Mouse (Mus musculus): ENCODE data around the gene Ptbp3. TPM values are rescaled to one million over a fixed set of nuclear protein-coding genes. Genes with fewer than 3 reads are reported as not detected.

Ptbp3 gene
- polyA plus RNA-seq, 1 experiment: 159 TPM

DNA sequence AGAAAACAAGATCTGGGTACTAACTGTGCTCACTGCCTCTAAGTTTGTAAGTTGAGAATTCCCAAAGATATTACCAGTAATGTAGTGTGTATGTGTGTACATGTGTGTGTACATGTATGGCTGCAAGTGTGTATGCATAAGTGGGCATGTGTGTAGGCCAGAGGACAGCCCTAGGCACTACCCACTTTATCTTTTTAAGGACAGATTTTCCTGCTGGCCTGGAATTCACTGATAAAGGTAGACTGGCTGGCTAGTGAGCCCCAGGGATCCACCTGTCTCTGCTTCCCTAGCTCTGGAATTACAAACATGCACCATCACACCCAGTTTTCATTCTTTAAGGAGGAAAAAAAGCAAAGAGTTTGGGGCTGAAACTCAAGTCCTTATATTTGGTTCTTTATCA, 6.0 kb upstream of the Ptbp3 start:
- peaks cover 15% of the 10 kb centered on the region for H3K4me1 ChIP-seq (ENCODE audit: control insufficient read depth, insufficient read depth, low read length)
- H3K27ac ChIP-seq (ENCODE audit: insufficient read depth, low read depth, low read length): no peak overlapping the region
- TF ChIP-seq POLR2A (IDR thresholded peaks at IDR 0.05; ENCODE audit: borderline replicate concordance, low read depth, low read length) (no peak), CTCF (IDR thresholded peaks at IDR 0.05; ENCODE audit: low read depth, low read length) (no peak)
- H3K4me3 ChIP-seq (ENCODE audit: insufficient read depth, low read length): no peak overlapping the region

DNA sequence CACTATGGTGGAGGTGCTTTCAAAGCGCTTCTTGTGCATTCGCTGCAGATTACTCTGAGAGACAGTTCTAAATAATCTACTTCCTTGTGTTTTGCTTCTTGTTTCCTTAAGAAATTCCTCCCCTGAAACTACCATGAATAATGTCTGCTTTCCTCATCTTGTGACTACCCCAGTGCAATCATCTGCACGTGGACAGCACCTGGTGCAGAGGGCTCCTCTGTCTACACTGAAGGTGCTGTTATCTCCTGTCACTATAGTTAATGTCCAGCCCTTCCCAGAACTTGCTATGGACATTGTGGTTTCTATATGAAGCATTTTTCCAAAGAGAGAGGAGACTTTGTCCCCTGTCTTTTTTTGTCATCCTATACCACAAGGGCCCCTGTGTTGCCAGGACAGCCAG, 4.4 kb upstream of the Ptbp3 start:
- peaks cover 14% of the 10 kb centered on the region for H3K4me1 ChIP-seq (ENCODE audit: control insufficient read depth, insufficient read depth, low read length)
- H3K27ac ChIP-seq (ENCODE audit: insufficient read depth, low read depth, low read length): peak overlapping the region; percentile 19
- TF ChIP-seq CTCF (IDR thresholded peaks at IDR 0.05; ENCODE audit: low read depth, low read length): no peak
- H3K4me3 ChIP-seq (ENCODE audit: insufficient read depth, low read length): no peak overlapping the region

GRCm38 (mm10) chr4:59552835-59553234, 3.7 kb upstream of the Ptbp3 start:
- Histone ChIP-seq H3K4me3 (ENCODE audit: insufficient read depth, low read length) (no peak overlapping the region), H3K27ac (ENCODE audit: insufficient read depth, low read depth, low read length) (no peak overlapping the region), H3K4me1 (ENCODE audit: control insufficient read depth, insufficient read depth, low read length) (peaks cover 14% of the 10 kb centered on the region)
- no peak for TF ChIP-seq CTCF (IDR thresholded peaks at IDR 0.05; ENCODE audit: low read depth, low read length)
- TF ChIP-seq POLR2A (IDR thresholded peaks at IDR 0.05; ENCODE audit: borderline replicate concordance, low read depth, low read length): no peak

GRCm38 (mm10) chr4:59551901-59552300, 2.7 kb upstream of the Ptbp3 start:
- no peak overlapping the region for H3K27ac ChIP-seq (ENCODE audit: insufficient read depth, low read depth, low read length)
- H3K4me1 ChIP-seq (ENCODE audit: control insufficient read depth, insufficient read depth, low read length): peaks cover 14% of the 10 kb centered on the region
- no peak for TF ChIP-seq CTCF (IDR thresholded peaks at IDR 0.05; ENCODE audit: low read depth, low read length)
- TF ChIP-seq POLR2A (IDR thresholded peaks at IDR 0.05; ENCODE audit: borderline replicate concordance, low read depth, low read length): no peak
- no peak overlapping the region for H3K4me3 ChIP-seq (ENCODE audit: insufficient read depth, low read length)

DNA sequence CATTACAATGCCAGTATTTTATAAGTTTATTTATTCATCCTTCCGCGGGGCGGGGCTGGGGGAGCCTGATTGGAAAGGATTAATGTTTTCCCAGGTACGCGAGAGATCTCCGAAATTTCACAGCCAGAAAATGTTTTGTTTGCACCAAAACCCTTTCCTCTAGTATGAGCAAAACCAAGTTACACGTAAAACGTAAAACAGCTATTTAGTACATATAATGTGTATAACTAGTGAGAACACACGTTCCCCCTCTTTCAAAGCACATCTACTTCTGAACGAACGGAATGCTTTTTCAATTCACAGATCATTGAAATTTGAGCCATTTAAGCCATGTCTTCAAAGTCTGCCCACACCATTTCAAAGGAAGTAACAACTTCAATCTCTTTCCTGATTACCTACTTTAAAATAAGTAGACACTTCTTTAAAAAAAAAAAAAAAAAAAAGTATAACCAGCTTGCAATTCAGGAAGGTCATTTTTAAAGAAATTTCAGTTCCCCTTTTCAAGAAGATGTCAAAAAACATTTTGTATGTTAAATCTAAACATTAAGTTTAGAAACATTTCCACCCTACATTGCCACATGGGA, 905 bp upstream of the Ptbp3 start:
- H3K27ac ChIP-seq (ENCODE audit: insufficient read depth, low read depth, low read length): peak overlapping the region; percentile 97
- no peak for TF ChIP-seq POLR2A (IDR thresholded peaks at IDR 0.05; ENCODE audit: borderline replicate concordance, low read depth, low read length)
- TF ChIP-seq CTCF (IDR thresholded peaks at IDR 0.05; ENCODE audit: low read depth, low read length): no peak
- peak overlapping the region; percentile 84 for H3K4me3 ChIP-seq (ENCODE audit: insufficient read depth, low read length)
- H3K4me1 ChIP-seq (ENCODE audit: control insufficient read depth, insufficient read depth, low read length): peaks cover 15% of the 10 kb centered on the region

DNA sequence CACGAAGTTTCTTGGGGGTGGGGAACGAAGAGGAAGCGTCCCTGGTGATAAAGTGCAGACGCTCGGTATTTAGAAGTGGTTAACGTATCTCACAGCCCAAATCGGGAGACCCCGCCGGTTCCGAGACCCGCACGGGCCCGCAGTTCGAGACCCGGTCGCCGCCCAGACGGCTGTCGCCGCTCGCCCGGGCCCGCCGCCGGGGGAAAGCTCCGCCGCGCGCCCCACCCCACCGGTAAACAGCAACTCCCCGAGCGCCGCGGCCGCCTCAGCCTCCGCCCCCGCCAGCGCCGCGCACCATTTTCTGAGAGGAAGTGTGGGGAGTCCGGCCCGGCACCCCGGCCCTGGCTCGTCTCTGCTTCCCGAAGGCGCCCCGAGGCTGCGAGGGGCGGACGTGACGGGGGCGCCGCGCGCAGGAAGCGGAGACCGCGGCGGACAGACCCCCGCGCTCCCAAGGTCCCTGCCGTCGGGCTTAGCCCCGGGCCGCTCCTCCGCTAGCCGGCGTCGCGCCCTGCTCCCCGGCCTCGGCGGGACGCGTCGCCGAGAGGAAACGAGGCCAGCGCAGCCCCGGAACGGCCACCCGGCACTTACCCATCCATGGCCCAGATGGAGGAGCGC, 497 bp downstream of the Ptbp3 start:
- H3K4me1 ChIP-seq (ENCODE audit: control insufficient read depth, insufficient read depth, low read length): peaks cover 14% of the 10 kb centered on the region

GRCm38 (mm10) chr4:59548011-59548559, 1.1 kb downstream of the Ptbp3 start:
- no peak for TF ChIP-seq CTCF (IDR thresholded peaks at IDR 0.05; ENCODE audit: low read depth, low read length)
- no peak for TF ChIP-seq POLR2A (IDR thresholded peaks at IDR 0.05; ENCODE audit: borderline replicate concordance, low read depth, low read length)
- Histone ChIP-seq H3K4me3 (ENCODE audit: insufficient read depth, low read length) (peak overlapping the region; percentile 95), H3K27ac (ENCODE audit: insufficient read depth, low read depth, low read length) (peak overlapping the region; percentile 95), H3K4me1 (ENCODE audit: control insufficient read depth, insufficient read depth, low read length) (peaks cover 14% of the 10 kb centered on the region)

More for the DNA sequence above, 497 bp downstream of the Ptbp3 start:
- TF ChIP-seq CTCF (IDR thresholded peaks at IDR 0.05; ENCODE audit: low read depth, low read length) (no peak), POLR2A (IDR thresholded peaks at IDR 0.05; ENCODE audit: borderline replicate concordance, low read depth, low read length) (no peak)
- Histone ChIP-seq H3K4me3 (ENCODE audit: insufficient read depth, low read length) (peak overlapping the region; percentile 95), H3K27ac (ENCODE audit: insufficient read depth, low read depth, low read length) (peak overlapping the region; percentile 95)

DNA sequence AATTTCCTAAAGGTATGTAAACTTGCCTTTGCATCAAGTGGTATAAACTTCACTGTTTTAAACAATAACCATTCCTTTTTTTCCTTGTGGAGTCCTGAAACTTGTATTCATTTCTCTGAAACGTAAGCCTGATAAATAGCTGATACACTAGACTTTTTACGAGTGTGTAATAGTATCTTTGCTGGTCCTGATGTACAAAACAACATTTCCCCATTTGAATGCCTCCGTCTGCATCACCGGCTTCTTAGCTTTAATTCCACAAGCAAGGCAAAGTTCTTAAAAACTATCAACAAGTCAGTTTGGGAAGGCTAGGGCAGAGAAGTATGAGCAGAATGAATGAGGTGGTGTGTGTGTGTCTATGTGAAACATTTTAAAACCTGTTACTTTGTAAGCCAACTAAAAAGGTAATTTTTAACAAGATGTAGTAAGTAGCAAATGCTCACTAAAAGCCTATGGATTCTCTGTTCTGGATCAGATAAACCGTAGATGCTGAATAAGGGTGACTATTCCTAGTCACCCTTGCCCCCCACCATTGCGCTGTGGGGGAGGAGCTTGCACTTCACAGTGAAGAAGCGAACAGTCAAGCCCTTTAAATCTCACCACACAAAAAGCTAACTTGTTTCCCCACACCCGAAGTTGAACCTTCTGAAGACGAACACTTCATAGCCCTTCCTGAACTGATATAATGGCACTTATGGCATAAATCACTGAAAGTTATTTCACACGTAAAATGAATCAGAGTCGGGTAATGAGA, 1.9 kb downstream of the Ptbp3 start:
- Histone ChIP-seq H3K27ac (ENCODE audit: insufficient read depth, low read depth, low read length) (peak overlapping the region; percentile 95), H3K4me3 (ENCODE audit: insufficient read depth, low read length) (peak overlapping the region; percentile 95), H3K4me1 (ENCODE audit: control insufficient read depth, insufficient read depth, low read length) (peaks cover 15% of the 10 kb centered on the region)
- TF ChIP-seq CTCF (IDR thresholded peaks at IDR 0.05; ENCODE audit: low read depth, low read length) (no peak), POLR2A (IDR thresholded peaks at IDR 0.05; ENCODE audit: borderline replicate concordance, low read depth, low read length) (no peak)

DNA sequence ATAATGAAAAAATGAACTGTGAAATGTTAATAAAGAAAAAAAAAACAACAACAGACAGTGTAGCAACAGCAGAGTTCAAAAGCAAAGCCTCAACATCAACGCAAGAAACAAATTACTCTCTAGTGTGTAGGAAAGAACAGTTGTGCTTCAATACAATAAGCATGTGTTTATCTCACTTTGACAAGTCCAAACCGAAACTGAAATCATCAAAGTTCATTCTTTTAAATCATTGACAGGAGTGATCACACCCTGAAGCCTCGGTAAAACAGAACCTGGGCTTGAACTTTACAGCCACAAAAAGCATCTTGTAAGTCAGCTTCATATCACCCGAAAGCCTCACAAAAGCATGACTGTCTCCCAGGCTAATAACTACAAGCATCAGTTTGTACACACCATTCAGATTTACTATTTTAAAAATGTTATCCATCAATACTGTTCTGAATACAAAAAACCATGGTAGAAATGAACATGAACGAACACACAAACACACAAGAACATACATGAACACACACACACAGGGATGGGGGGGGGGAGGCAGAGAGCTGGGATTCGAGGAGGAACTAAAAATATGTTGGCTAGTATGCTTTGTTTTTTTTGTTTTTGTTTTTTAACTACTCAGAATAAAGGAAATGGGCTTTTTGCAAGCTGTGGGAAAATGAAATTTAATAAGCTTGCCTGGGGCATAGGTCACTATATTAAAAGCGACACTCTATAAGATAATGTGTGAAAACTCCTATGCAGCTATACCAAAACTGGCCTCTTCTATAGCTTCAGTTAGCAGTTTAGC, 2.7 kb downstream of the Ptbp3 start:
- peak overlapping the region; percentile 31 for H3K4me3 ChIP-seq (ENCODE audit: insufficient read depth, low read length)
- H3K27ac ChIP-seq (ENCODE audit: insufficient read depth, low read depth, low read length): peak overlapping the region; percentile 0
- no peak for TF ChIP-seq POLR2A (IDR thresholded peaks at IDR 0.05; ENCODE audit: borderline replicate concordance, low read depth, low read length)
- H3K4me1 ChIP-seq (ENCODE audit: control insufficient read depth, insufficient read depth, low read length): peaks cover 17% of the 10 kb centered on the region
